Mouse (Mus musculus) midbrain, embryonic 11.5 days (tissue): ENCODE data around the gene Acoxl. TPM values are rescaled to one million over a fixed set of nuclear protein-coding genes. Genes with fewer than 3 reads are reported as not detected.
A peak's percentile ranks its signal among the peaks of the same experiment; 100 is the strongest.

ENCODE experiments used
- ATAC-seq: fragments of 200-750 bp; cut with Nextera tagmentation; 2 replicates; pipeline ENCODE4 v1.8.0; 2017; ENCODE audit warnings: moderate TSS enrichment, moderate library complexity; ENCODE audit not compliant: low FRiP score
- DNase-seq: peaks from one replicate; pipeline ENCODE4 v3.0.0; 2015; ENCODE audit warnings: low spot score; ENCODE audit errors: missing footprints
- H3K27ac ChIP-seq: fragments of 300-500 bp; sonication (generic); 2 replicates; pipeline ENCODE4 v1.5.1; 2014; ENCODE audit warnings: low read depth, low read length
- H3K27me3 ChIP-seq: fragments of 300-500 bp; sonication (generic); 2 replicates; pipeline ENCODE4 v1.6.1; 2014; ENCODE audit warnings: mild to moderate bottlenecking, low read length, moderate library complexity, mixed read lengths; ENCODE audit not compliant: control insufficient read depth, insufficient read depth
- H3K36me3 ChIP-seq: fragments of 300-500 bp; sonication (generic); 2 replicates; pipeline ENCODE4 v1.6.1; 2014; ENCODE audit warnings: mild to moderate bottlenecking, low read length, moderate library complexity, mixed read lengths; ENCODE audit not compliant: control insufficient read depth, insufficient read depth
- H3K4me1 ChIP-seq: fragments of 300-500 bp; sonication (generic); 2 replicates; pipeline ENCODE4 v1.6.1; 2014; ENCODE audit warnings: low read length; ENCODE audit not compliant: control insufficient read depth, insufficient read depth
- H3K4me2 ChIP-seq: fragments of 300-500 bp; sonication (generic); 2 replicates; pipeline ENCODE4 v1.6.1; 2014; ENCODE audit warnings: mild to moderate bottlenecking, moderate library complexity
- H3K4me3 ChIP-seq: fragments of 300-500 bp; sonication (generic); 2 replicates; pipeline ENCODE4 v1.5.1; 2014; ENCODE audit warnings: low read depth, low read length
- H3K9ac ChIP-seq: fragments of 300-500 bp; sonication (generic); 2 replicates; pipeline ENCODE4 v1.6.1; 2014; ENCODE audit warnings: low read length
- H3K9me3 ChIP-seq: fragments of 300-500 bp; sonication (generic); 2 replicates; pipeline ENCODE4 v1.6.1; 2016; ENCODE audit warnings: low read length; ENCODE audit not compliant: control insufficient read depth
- WGBS: fragments of 180-500 bp; shearing (Covaris S2); extraction: QIAGEN DNeasy Blood & Tissue Kit; methylation state at CpG from one replicate; pipeline ENCODE4 v1.1.7; 2014; 5-methylcytosine and 5-hydroxymethylcytosine counted together
- polyA plus RNA-seq: library from polyadenylated mRNA; unstranded; fragments of >200 nt; fragmentation: Nextera tagmentation; extraction: Ambion mirVana; gene quantifications from 2 replicates; pipeline ENCODE4 v1.2.1, GENCODE M21; 2014

The Acoxl gene
- polyA plus RNA-seq, 1 experiment from 2014 or later, result 0.18 TPM

DNA sequence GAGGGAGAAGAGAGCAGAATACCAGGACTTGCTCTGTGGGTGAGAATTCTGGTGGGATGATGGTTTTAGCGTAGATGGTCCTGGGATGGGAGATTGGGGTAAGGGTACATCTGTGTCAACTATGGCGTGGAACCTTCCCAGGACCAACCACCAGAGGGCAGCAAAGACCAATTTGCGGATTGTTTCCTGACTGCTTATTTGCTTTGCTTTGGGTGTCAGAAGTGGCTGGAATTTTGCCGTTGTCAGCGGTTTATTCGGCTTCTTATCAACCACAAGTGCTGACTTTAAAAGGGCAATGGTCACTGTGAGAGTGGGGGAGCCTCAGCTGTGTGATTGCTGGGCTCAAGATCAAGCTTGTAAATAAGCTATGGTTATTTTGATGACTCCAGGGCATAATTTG is 50.8 kb downstream of the Acoxl start:
- Histone ChIP-seq H3K27me3 (no peaks in the 10 kb centered on the region), H3K4me1 (no peaks in the 10 kb centered on the region; the same call in 1 of the 2 replicates), H3K9ac (no peak overlapping the region; the same call in 1 of the 2 replicates), H3K9me3 (no peaks in the 10 kb centered on the region), H3K4me2 (no peak overlapping the region), H3K27ac (no peak overlapping the region), H3K4me3 (no peak overlapping the region), H3K36me3 (no peaks in the 10 kb centered on the region)
- ATAC-seq (peak; percentile 59), DNase-seq (peak; percentile 100)
- 6% methylated on average over 6 of the region's 6 CpGs for WGBS

DNA sequence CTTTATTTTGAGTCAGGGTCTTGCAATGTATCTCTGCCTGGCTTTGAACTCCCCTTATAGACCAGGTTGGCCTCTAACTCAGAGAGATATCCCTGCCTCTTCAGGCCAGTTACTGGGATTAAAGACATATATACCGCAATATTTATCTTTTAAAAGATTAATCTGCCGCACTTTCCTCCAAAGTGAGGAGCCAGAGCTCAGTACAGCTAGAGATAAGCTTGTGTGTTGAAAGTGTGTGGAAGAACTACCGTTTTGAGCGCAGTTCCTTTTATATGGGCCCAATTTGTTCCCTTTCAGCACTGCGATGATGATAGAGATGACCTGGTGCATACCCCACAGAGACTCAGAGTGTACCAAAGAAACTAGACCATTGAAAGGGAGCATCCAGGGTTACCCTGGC is 51.3 kb downstream of the Acoxl start:
- WGBS, result 93% methylated on average over 5 of the region's 5 CpGs
- no peak overlapping the region for H3K27ac ChIP-seq
- no peak overlapping the region for H3K9ac ChIP-seq
- ATAC-seq, result no peak
- H3K27me3 ChIP-seq, result no peaks in the 10 kb centered on the region
- no peaks in the 10 kb centered on the region for H3K9me3 ChIP-seq
- DNase-seq, result no peak
- H3K4me3 ChIP-seq, result no peak overlapping the region
- H3K4me2 ChIP-seq, result no peak overlapping the region
- H3K36me3 ChIP-seq, result no peaks in the 10 kb centered on the region
- no peaks in the 10 kb centered on the region; the same call in 1 of the 2 replicates for H3K4me1 ChIP-seq

DNA sequence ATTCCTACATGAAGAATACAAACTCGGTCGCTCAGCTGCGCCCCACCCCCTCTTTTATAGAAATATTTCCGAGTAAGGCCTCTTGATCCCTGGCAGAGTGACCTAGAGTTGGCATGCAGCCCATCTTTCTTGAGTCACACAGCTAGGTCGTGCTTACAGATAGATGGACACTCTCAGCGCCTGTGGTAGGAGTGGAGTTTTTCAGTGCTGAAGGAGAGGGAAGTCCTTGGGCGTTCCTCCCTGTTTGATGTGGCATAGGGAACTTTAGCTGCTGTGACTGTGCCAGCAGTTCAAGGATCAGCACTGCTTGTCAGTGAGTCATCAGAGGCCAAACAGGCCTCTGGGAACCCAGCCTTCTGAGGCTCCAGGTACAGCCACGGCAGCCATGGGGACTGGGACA is 51.9 kb downstream of the Acoxl start:
- no peak overlapping the region for H3K27ac ChIP-seq
- no peak for DNase-seq
- ATAC-seq, result no peak
- no peaks in the 10 kb centered on the region; the same call in 1 of the 2 replicates for H3K4me1 ChIP-seq
- 87% methylated on average over 8 of the region's 8 CpGs for WGBS
- H3K9me3 ChIP-seq, result no peaks in the 10 kb centered on the region
- no peaks in the 10 kb centered on the region for H3K36me3 ChIP-seq
- no peaks in the 10 kb centered on the region for H3K27me3 ChIP-seq
- no peak overlapping the region for H3K4me2 ChIP-seq
- no peak overlapping the region for H3K4me3 ChIP-seq
- no peak overlapping the region for H3K9ac ChIP-seq

DNA sequence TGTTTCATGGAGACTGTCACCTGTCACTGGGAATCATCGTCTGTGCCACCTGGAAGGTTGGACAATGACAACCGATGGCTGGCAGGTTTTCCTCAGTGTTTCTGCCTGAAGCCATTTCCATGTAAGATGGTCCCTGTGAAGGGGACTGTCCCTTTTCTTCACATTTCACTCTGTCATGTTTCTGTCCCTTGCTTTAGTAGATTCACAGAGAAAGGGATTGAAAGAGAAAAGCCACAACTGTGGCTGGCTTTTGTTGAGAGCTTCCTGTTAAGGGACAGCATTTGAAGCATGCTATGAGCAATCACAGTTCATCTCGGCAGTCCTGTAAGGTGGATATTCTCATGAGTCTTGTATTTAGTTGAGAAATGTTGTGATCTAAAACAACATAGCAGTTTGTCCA is 52.4 kb downstream of the Acoxl start:
- Histone ChIP-seq H3K36me3 (no peaks in the 10 kb centered on the region), H3K4me1 (no peaks in the 10 kb centered on the region; the same call in 1 of the 2 replicates), H3K27me3 (no peaks in the 10 kb centered on the region), H3K9ac (no peak overlapping the region), H3K4me2 (no peak overlapping the region), H3K9me3 (no peaks in the 10 kb centered on the region), H3K27ac (no peak overlapping the region), H3K4me3 (no peak overlapping the region)
- DNase-seq (no peak), ATAC-seq (no peak)
- WGBS, result 94% methylated on average over 3 of the region's 3 CpGs

DNA sequence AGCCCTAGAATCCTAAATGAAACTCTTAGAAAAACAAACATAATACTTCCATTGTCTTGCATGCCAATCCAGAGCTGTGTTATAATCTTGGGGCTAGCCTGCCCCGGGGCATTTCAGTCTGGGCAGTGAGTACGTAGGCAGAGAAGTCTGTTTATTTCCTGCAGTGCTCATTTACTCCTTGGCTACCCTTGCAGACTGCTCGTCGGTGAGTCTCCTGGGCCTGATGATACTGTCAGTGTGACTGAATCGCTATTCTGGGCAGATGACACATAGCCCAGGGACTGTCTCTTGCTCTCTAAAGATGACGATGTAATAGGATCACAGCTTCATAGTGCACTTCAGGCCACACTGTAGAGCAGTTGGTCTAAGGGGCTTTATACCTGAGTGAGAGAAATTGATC is 56.2 kb downstream of the Acoxl start:
- Histone ChIP-seq H3K36me3 (no peaks in the 10 kb centered on the region), H3K4me2 (no peak overlapping the region), H3K9me3 (no peaks in the 10 kb centered on the region), H3K4me3 (no peak overlapping the region), H3K27ac (no peak overlapping the region), H3K9ac (no peak overlapping the region), H3K4me1 (no peaks in the 10 kb centered on the region), H3K27me3 (no peaks in the 10 kb centered on the region)
- ATAC-seq (no peak), DNase-seq (no peak)
- 67% methylated on average over 6 of the region's 6 CpGs for whole genome bisulfite sequencing

DNA sequence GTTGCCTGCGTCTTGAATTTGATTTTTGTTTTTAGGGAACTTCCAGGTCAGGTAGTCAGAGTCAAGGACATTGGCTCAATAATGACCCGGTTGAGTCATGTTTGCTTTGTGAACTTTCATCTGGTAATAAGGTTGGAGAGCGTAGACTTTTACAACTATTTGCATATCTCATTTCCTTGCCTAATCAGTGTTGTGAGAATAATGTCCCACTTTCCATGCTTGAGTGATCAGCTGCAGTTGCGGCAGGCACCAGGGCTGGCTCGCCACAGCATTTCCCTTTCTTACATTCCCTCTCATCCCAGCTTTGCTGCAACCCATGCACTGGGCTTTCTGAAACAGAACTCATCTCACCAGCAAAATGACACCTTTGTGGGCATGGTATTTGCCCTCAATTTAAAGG is 59.0 kb downstream of the Acoxl start:
- H3K27me3 ChIP-seq, result no peaks in the 10 kb centered on the region
- no peak overlapping the region for H3K4me2 ChIP-seq
- H3K9me3 ChIP-seq, result no peaks in the 10 kb centered on the region
- 79% methylated on average over 5 of the region's 5 CpGs for WGBS
- no peaks in the 10 kb centered on the region for H3K36me3 ChIP-seq
- no peak overlapping the region for H3K9ac ChIP-seq
- no peaks in the 10 kb centered on the region for H3K4me1 ChIP-seq
- H3K27ac ChIP-seq, result no peak overlapping the region
- ATAC-seq (no peak), DNase-seq (no peak)
- no peak overlapping the region for H3K4me3 ChIP-seq

DNA sequence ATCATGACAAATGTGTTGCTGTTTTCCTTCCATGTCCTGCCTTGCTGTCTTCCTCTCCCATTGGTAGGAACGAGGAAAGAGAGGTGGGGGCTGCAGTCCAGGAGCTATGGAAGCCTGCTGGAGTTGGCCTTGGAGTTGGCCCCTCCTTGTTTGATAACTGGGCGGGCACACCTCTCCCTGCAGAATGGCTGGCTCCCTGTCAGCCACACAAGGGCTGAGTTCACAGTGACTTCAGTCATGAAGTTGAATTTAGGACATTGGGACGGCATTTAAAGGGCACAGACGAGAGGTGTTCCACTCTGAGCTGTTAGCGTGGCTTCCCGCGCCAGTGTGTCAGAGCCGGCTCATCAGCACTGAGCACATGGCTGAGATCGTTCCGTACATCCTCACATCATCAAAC is 66.2 kb downstream of the Acoxl start:
- WGBS, result 80% methylated on average over 10 of the region's 10 CpGs
- H3K27me3 ChIP-seq, result no peaks in the 10 kb centered on the region; the same call in 1 of the 2 replicates
- no peak overlapping the region for H3K9ac ChIP-seq
- no peak overlapping the region for H3K27ac ChIP-seq
- H3K9me3 ChIP-seq, result no peaks in the 10 kb centered on the region
- DNase-seq (peak; percentile 66), ATAC-seq (no peak)
- H3K36me3 ChIP-seq, result no peaks in the 10 kb centered on the region
- H3K4me2 ChIP-seq, result no peak overlapping the region
- H3K4me3 ChIP-seq, result no peak overlapping the region
- peaks cover 19% of the 10 kb centered on the region for H3K4me1 ChIP-seq

DNA sequence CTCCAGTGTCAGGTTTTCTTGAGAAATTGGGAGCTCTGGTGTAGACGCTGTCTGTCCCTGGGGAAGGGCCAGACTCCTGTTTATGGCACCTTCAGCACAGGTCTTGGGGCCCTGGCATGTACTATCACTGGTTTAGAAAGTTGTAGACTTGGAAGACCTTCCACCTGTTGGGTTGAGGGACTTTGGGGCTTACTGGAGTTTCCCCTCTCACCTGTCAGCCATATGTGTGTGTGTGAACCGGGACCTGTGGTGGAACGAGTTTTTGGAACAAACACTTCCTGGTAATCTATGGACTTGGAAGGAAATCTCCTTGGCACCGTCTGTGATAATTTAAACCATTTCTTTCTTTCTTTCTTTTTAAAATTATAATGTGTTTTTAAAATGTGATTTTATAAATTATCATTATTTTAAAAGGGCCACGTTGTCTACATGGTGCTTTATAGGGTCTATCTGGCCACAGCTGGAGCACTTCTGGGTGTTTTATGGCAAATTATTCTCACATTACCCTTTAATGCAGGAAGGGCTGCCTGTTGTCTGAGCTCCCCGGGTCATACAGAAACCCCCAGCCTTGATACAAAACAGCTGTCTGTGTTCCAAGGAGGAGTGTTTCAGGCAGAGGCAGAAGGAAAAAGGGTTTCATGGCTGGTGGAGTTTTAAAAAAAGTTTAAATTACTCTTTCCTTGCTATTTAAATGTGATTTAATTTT is 68.5 kb downstream of the Acoxl start:
- WGBS, result 46% methylated on average over 6 of the region's 6 CpGs
- no peak for DNase-seq
- H3K9ac ChIP-seq, result no peak overlapping the region
- no peak overlapping the region for H3K27ac ChIP-seq
- H3K27me3 ChIP-seq, result no peaks in the 10 kb centered on the region; the same call in 1 of the 2 replicates
- no peak overlapping the region for H3K4me2 ChIP-seq
- no peak for ATAC-seq
- H3K9me3 ChIP-seq, result no peaks in the 10 kb centered on the region
- peaks cover 19% of the 10 kb centered on the region for H3K4me1 ChIP-seq
- H3K36me3 ChIP-seq, result no peaks in the 10 kb centered on the region
- H3K4me3 ChIP-seq, result no peak overlapping the region

DNA sequence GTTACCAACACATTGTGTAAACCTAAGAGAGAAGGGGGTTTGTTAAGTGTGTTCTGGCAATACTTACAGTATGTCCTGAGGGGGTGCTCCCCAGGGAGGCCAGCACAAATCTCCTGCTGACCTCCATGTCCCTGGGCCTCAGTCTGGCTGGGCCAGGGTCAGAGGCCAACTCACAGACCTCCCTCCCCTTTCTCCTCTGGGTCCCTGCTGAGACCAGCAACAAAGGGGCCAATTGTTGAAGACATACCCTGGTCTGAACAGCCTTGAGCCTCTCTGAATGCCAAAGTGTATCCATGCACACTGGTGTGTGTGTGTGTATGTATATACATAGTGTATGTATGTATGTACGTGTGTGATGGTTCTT is 69.0 kb downstream of the Acoxl start:
- Histone ChIP-seq H3K4me3 (no peak overlapping the region), H3K9ac (no peak overlapping the region), H3K4me1 (peaks cover 19% of the 10 kb centered on the region), H3K9me3 (no peaks in the 10 kb centered on the region), H3K36me3 (no peaks in the 10 kb centered on the region), H3K27me3 (no peaks in the 10 kb centered on the region; the same call in 1 of the 2 replicates), H3K27ac (no peak overlapping the region), H3K4me2 (no peak overlapping the region)
- DNase-seq (no peak), ATAC-seq (peak; percentile 67)
- WGBS, result 8% methylated on average over 1 of the region's 1 CpGs
